Mouse (Mus musculus): ENCODE measurements at regions not wholly inside any gene's neighbourhood (a gene's known extent, or its start where the extent isn't known, plus 50 kb on each side); places are given as distances from the start of the nearest gene placed in this dataset.

DNA sequence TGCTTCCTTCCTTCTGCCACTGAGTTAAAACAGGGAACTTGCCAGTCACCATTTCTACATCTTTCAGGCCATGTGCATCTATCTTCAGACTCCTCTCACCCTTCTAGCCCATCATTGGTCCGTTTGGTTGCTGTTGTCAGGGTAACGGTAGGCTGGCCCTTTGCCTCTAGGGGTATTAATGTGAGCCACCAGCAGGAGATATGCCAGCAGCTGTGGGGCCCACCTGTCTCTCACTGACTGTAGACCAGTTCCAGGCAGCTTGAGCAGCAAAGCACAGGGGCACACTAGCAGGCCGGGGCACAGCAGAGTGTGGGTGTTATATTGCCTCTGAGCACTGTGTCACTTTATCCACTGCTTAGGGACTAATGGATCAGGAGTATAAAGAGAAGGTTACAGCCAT lies 91.3 kb downstream of the Cdc7 start:
- no peak for TF ChIP-seq CTCF (IDR thresholded peaks at IDR 0.05; ENCODE audit: low read depth)
- no peak for TF ChIP-seq EP300 (IDR thresholded peaks at IDR 0.05; ENCODE audit: low read depth)

All from liver, postnatal 0 days (tissue).